Mouse (Mus musculus) embryonic facial prominence, embryonic 13.5 days (tissue): Measurements from ENCODE around the gene Glul. TPM values are rescaled to one million over a fixed set of nuclear protein-coding genes. Genes with fewer than 3 reads are reported as not detected.

Source experiments
- ATAC-seq: fragments of 200-750 bp; cut with Nextera tagmentation; 2 replicates; pipeline ENCODE4 v1.8.0; 2017; ENCODE audit warnings: low read depth; ENCODE audit not compliant: insufficient number of reproducible peaks, insufficient read depth, low FRiP score, low TSS enrichment
- H3K27ac ChIP-seq: fragments of 300-500 bp; sonication (generic); 2 replicates; pipeline ENCODE4 v1.5.1; 2015; ENCODE audit warnings: moderate library complexity, mild to moderate bottlenecking, inconsistent platforms
- H3K27me3 ChIP-seq: fragments of 300-500 bp; sonication (generic); 2 replicates; pipeline ENCODE4 v1.6.1; 2015; ENCODE audit warnings: mild to moderate bottlenecking, inconsistent platforms
- H3K36me3 ChIP-seq: fragments of 300-500 bp; sonication (generic); 2 replicates; pipeline ENCODE4 v1.6.1; 2015; ENCODE audit warnings: mild to moderate bottlenecking, inconsistent platforms
- H3K4me1 ChIP-seq: fragments of 300-500 bp; sonication (generic); 2 replicates; pipeline ENCODE4 v1.6.1; 2015; ENCODE audit warnings: inconsistent platforms
- H3K4me2 ChIP-seq: fragments of 300-500 bp; sonication (generic); 2 replicates; pipeline ENCODE4 v1.6.1; 2015; ENCODE audit warnings: moderate library complexity, mild to moderate bottlenecking, inconsistent platforms
- H3K4me3 ChIP-seq: fragments of 300-500 bp; sonication (generic); 2 replicates; pipeline ENCODE4 v1.5.1; 2015; ENCODE audit warnings: mild to moderate bottlenecking, inconsistent platforms
- H3K9ac ChIP-seq: fragments of 300-500 bp; sonication (generic); 2 replicates; pipeline ENCODE4 v1.6.1; 2015; ENCODE audit warnings: mild to moderate bottlenecking, inconsistent platforms
- H3K9me3 ChIP-seq: fragments of 300-500 bp; sonication (generic); 2 replicates; pipeline ENCODE4 v1.6.1; 2016; ENCODE audit warnings: inconsistent platforms
- WGBS: fragments of 180-500 bp; shearing (Covaris S2); methylation state at CpG from one replicate; pipeline ENCODE4 v1.1.7; 2015; ENCODE audit warnings: mixed read lengths; 5-methylcytosine and 5-hydroxymethylcytosine counted together
- microRNA-seq: library from miRNA; unstranded; fragments of <30 nt; microRNA quantifications from one replicate; pipeline ENCODE4, GENCODE M21; 2016
- polyA plus RNA-seq: library from polyadenylated mRNA; unstranded; fragments of >200 nt; fragmentation: Nextera tagmentation; extraction: Ambion mirVana; gene quantifications from 2 replicates; pipeline ENCODE4 v1.2.1, GENCODE M21; 2015

The Glul gene
- polyA plus RNA-seq, 1 experiment from 2014 or later, result 103 TPM

DNA sequence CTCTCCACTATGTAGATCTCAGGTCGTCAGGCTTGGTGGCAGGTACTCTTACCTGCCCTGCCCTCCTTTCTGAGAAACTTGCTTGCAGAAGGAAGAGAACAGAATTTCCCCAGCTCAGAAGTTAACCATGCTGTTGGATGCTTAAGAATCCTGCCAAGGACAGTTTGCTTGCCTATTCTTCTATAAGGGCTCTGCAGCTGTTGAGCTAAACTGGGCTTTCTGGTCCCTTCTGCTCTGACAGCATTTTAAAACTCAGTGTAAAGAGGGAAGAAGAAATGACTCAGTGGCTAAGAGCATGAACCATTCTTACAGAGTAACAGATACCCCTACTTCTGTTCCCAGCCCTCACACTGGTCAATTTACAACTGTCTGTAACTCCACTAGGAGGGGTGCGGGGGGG, 41.2 kb downstream of the Glul start:
- Histone ChIP-seq H3K36me3 (no peaks in the 10 kb centered on the region), H3K4me1 (no peaks in the 10 kb centered on the region)
- WGBS, result 72% methylated on average over 2 of the region's 2 CpGs

DNA sequence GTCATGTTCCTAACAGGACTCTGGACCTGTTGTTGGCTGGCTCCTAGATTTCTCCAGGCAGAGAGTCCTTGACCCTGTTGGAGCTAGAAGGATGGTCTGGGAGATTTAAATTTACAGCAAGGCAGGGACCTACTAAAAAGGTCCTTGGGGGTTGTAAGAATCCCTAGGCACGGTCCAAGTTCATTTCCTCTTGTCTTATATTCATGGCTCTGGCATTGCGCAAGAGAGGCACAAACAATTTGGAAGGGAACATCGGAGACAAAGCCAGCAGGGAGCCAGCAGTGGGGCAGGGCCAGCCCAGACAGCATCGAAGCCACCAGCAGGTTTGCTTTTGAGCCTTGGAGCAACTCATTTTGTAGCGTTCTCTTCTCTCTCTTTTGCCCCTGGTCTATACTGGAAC, 45.4 kb downstream of the Glul start:
- 78% methylated on average over 5 of the region's 5 CpGs for WGBS
- no peaks in the 10 kb centered on the region for H3K36me3 ChIP-seq
- no peaks in the 10 kb centered on the region for H3K27me3 ChIP-seq

More for the DNA sequence above, 41.2 kb downstream of the Glul start:
- Histone ChIP-seq H3K9ac (no peak overlapping the region), H3K27me3 (no peaks in the 10 kb centered on the region), H3K4me3 (no peak overlapping the region), H3K27ac (no peak overlapping the region), H3K9me3 (no peaks in the 10 kb centered on the region), H3K4me2 (no peak overlapping the region)
- no peak for ATAC-seq

DNA sequence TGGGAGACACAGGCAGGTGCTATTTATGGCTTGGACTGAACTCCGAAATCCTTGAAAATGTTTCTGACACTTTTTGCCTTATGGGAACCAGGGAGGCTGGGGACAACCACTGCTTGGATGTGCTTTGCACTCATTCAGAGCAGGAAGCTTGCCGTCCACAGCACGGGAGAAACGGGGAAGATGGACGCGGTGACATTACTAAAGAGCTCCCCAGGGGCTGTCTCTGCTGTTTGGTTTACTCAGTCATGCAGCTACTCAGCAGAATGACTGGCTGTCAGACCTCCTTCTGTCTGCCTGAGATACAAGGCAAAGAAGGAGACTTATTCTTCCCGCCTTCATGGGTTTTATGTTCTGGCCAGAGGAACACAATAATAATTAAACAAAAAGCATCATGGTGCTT, 47.2 kb downstream of the Glul start:
- no peaks in the 10 kb centered on the region for H3K27me3 ChIP-seq
- no peak overlapping the region for H3K4me2 ChIP-seq
- no peak overlapping the region for H3K9ac ChIP-seq
- WGBS, result 45% methylated on average over 7 of the region's 7 CpGs
- H3K4me1 ChIP-seq, result no peaks in the 10 kb centered on the region
- no peak for ATAC-seq
- no peaks in the 10 kb centered on the region for H3K36me3 ChIP-seq
- no peak overlapping the region for H3K27ac ChIP-seq
- H3K9me3 ChIP-seq, result no peaks in the 10 kb centered on the region
- no peak overlapping the region for H3K4me3 ChIP-seq

More for the DNA sequence above, 45.4 kb downstream of the Glul start:
- H3K4me2 ChIP-seq, result no peak overlapping the region
- H3K27ac ChIP-seq, result no peak overlapping the region
- no peaks in the 10 kb centered on the region for H3K9me3 ChIP-seq
- H3K4me3 ChIP-seq, result no peak overlapping the region
- no peaks in the 10 kb centered on the region for H3K4me1 ChIP-seq
- no peak for ATAC-seq
- H3K9ac ChIP-seq, result no peak overlapping the region

DNA sequence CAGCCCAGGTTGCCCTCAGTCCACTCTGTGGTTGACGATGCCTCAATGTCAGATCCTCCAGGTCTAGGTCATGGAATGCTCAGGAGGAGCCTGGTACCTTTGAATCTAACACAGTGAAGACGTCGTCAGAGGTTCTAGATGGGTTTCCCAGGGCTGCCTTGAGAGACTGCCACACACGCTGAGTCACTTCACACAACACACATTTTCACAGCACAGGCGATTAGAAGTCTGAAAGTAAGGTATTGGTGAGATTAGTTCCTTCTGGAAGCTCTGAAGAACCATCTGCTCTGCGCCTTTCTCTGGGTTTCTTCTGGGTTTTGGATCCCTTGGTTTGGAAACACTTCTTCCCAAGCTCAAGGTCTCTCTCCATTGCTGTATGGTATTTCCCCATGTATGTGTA, 48.1 kb downstream of the Glul start:
- no peaks in the 10 kb centered on the region for H3K36me3 ChIP-seq
- H3K4me1 ChIP-seq, result no peaks in the 10 kb centered on the region
- no peaks in the 10 kb centered on the region for H3K9me3 ChIP-seq
- H3K4me3 ChIP-seq, result no peak overlapping the region
- no peak for ATAC-seq
- no peaks in the 10 kb centered on the region for H3K27me3 ChIP-seq
- H3K9ac ChIP-seq, result no peak overlapping the region
- 94% methylated on average over 6 of the region's 6 CpGs for WGBS
- no peak overlapping the region for H3K4me2 ChIP-seq
- no peak overlapping the region for H3K27ac ChIP-seq

DNA sequence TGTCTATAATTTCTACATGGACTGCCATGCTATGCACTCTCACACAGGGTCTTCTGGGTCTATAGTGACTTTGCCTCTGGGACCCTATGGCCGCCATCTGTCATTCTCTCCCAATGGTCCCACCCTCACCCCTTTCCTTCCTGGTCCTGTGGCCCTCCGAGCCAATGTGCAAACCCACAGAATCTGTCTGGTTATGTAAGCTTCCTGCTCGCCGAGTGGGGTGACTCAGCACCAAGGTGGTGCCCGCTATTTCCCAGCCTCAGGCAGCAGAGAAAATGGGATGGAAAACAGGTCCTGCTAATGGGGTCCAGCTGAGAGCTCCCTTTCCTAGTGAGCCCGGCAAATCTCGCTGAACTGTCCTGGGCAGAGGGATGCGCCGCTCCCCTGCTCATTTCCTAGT, 53.5 kb downstream of the Glul start:
- no peak overlapping the region for H3K9ac ChIP-seq
- no peaks in the 10 kb centered on the region for H3K36me3 ChIP-seq
- 0 out of 2 replicates have a peak, but pooled peaks cover 3% of the 10 kb centered on the region for H3K4me1 ChIP-seq
- H3K9me3 ChIP-seq, result no peaks in the 10 kb centered on the region
- H3K4me2 ChIP-seq, result no peak overlapping the region
- ATAC-seq, result no peak
- no peaks in the 10 kb centered on the region for H3K27me3 ChIP-seq
- 50% methylated on average over 9 of the region's 9 CpGs for WGBS
- no peak overlapping the region for H3K27ac ChIP-seq
- H3K4me3 ChIP-seq, result no peak overlapping the region

DNA sequence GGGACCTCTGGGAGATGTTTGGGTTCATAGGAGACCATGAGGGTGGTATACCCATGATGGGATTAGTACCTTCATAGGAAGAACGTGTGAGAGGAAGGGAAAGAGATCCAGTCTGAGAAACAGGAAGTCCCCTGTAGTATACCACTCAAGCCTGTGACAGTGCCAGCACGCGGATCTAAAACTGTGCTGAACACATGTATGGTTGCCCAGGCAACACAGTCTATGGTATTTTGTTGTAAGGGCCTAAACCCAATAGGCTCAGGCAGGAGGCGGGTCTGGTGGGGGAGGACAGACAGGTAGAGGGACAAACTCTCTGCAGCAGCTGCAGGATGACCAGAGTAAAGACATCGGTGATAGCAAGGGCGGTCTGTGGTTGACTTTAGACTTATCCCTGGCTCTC, 54.1 kb downstream of the Glul start:
- no peak overlapping the region for H3K27ac ChIP-seq
- H3K36me3 ChIP-seq, result no peaks in the 10 kb centered on the region
- 87% methylated on average over 6 of the region's 6 CpGs for WGBS

DNA sequence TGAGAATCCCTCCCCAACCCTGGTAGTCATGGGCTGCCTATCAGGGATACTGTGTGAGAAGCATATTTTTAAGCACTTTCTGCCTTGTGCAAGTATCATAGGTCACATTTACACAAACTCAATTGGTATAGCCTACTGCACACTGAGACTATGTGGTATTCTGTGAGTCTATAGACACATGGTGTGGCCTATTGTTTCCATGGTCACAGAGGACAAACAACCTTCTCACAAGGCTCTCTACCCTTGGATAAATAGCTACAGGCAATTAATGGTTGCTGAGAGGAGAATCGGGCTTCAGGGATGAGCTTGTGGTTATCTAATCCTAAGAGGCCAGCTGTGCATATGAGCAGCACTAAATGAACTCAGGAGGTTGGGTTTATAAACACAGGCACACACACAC, 58.1 kb downstream of the Glul start:
- Histone ChIP-seq H3K4me1 (0 out of 2 replicates have a peak, but pooled peaks cover 3% of the 10 kb centered on the region), H3K9me3 (no peaks in the 10 kb centered on the region), H3K27me3 (no peaks in the 10 kb centered on the region), H3K4me3 (no peak overlapping the region), H3K9ac (no peak overlapping the region), H3K36me3 (no peaks in the 10 kb centered on the region), H3K27ac (no peak overlapping the region), H3K4me2 (no peak overlapping the region)
- ATAC-seq, result no peak
- WGBS, result 36% methylated on average over 1 of the region's 1 CpGs

More for the DNA sequence above, 54.1 kb downstream of the Glul start:
- H3K27me3 ChIP-seq, result no peaks in the 10 kb centered on the region
- no peaks in the 10 kb centered on the region for H3K9me3 ChIP-seq
- H3K4me1 ChIP-seq, result 0 out of 2 replicates have a peak, but pooled peaks cover 3% of the 10 kb centered on the region
- no peak overlapping the region for H3K9ac ChIP-seq
- no peak overlapping the region for H3K4me2 ChIP-seq
- ATAC-seq, result no peak
- H3K4me3 ChIP-seq, result no peak overlapping the region

Small RNA genes within 50 kb of the gene (microRNA-seq; reads per million reads assigned to microRNA genes)
- gene Mir8114, result 15.9 reads per million, percentile 32 among the genes with 10 or more reads in this experiment

Other genes with a start within 250 kb of the Glul start
- 0.63 and 0.65 TPM in 2 replicates for gene Rgs8, start 246.9 kb upstream of the Glul start, polyA plus RNA-seq
- gene Rgs16, start 159.6 kb upstream of the Glul start, polyA plus RNA-seq, result 9.2 and 9.6 TPM in 2 replicates
- 16.2 and 16.7 TPM in 2 replicates for gene Rnasel, start 150.5 kb upstream of the Glul start, polyA plus RNA-seq
- gene Rgsl1, start 55.8 kb upstream of the Glul start, polyA plus RNA-seq, result 0.08 and 0.11 TPM in 2 replicates
- gene Teddm1b, start 25.6 kb upstream of the Glul start, polyA plus RNA-seq, result 0.30 and 0.54 TPM in 2 replicates
- not detected in 2 replicates for gene Teddm1a, start 8.2 kb upstream of the Glul start, polyA plus RNA-seq
- gene Teddm2, start 284 bp downstream of the Glul start, polyA plus RNA-seq, result 1.2 and 1.3 TPM in 2 replicates